Mouse (Mus musculus): ENCODE results near the gene Cyp2c68. TPM values are rescaled to one million over a fixed set of nuclear protein-coding genes. Genes with fewer than 3 reads are reported as not detected.
"Not testable (repeated sequence)": the region's sequence is repeated elsewhere in the genome, so short reads cannot be mapped to it uniquely, and the experiment has no call there.

The Cyp2c68 gene
- total RNA-seq (2021), result not detected
- long read RNA-seq, experiment 1, result 0 reads
- long read RNA-seq, experiment 2, result 0 reads

DNA sequence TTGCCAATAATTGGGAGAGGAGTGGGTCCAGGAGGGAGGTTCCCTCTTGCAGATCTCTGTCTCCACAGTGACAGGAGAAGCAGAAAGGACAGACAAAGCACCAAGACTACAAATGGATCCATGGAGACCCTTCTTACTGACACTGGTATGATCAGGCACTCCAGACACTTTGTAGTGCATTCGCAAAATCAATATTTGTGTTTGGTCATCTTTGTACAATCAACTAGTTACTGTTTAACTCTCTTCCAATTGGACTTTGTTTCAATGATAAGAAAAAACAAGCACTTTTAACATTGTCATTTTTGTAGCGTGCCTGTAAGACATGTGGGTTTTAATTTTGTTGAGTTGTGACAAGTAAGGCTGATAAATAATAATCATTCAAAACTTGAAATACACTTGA is at the start of gene Cyp2c68:
TSS of gene Cyp2c68 (minus strand) at position 135 of the 400 bp plus-strand sequence.
- no peak for DNase-seq
- intact Hi-C loops (cut with DNase I), result no loop called here

DNA sequence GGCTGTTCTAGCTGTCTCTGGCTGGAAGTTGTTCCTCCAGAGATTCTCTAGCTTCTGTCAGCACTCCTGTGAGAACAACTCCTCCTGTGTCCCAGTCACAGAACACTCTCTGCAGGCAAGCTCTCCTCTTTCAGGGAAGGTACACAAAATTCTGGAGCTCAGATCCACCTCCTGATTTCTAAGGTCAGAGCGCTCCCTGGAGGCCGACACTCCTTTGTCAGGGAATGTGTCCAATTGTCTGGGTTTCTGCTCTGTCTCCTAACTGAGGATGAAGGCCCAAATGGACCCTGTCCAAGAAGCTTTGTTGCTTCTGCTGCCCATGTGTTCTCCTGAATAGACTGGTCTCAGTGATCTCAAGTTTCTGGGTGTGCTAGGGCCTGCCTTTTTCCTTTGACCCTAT is 44.6 kb upstream of the Cyp2c68 start:
- intact Hi-C loops (cut with DNase I); DNase-seq: not testable (repeated sequence)

DNA sequence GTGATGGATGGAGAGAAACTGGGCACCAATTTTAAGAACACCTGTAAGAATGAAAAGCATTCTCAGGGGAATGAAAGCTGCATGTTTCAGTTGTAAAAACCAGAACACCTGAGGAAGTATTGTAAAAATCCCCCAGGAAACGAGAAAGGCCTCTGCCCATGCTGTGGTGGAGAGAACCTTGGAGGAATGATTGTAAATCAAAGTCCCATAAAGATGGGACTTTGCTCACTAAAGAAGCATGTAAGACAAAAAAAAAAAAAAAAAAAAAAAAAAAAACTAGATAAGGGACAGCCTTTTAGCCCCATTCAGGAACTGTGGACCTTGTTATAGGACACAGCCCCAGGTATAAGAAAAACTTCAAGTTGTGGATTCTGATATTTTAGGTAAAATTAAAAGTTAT is 4.5 kb upstream of the Cyp2c68 start:
- intact Hi-C loops (cut with DNase I), result no loop called here
- no peak for DNase-seq

DNA sequence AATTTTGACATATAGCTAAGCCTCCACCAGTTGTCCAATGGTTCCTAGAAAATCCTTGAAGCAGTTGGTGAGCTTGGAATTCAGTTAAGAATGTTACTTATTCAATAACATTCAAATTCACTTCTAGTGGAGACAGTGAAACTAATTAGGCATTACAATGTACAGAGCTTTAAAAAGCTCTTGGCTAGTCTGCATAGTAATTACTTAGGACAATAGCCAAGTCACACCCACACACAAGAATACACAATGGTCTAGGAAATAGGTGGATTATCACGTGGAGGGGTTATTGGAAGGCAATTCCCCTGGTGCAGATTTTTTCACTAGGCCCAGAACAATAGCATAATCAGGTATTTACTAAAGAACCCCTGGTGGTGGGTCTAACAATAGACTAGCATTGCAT is 3.5 kb upstream of the Cyp2c68 start:
- DNase-seq; intact Hi-C loops (cut with DNase I): not testable (repeated sequence)

DNA sequence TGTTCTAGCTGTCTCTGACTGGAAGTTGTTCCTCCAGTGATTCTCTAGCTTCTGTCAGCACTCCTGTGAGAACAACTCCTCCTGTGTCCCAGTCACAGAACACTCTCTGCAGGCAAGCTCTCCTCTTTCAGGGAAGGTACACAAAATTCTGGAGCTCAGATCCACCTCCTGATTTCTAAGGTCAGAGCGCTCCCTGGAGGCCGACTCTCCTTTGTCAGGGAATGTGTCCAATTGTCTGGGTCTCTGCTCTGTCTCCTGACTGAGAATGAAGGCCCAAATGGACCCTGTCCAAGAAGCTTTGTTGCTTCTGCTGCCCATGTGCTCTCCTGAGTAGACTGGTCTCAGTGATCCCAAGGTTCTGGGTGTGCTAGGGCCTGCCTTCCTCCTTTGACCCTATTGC is 29.7 kb downstream of the Cyp2c68 start:
- DNase-seq, result not testable (repeated sequence)

DNA sequence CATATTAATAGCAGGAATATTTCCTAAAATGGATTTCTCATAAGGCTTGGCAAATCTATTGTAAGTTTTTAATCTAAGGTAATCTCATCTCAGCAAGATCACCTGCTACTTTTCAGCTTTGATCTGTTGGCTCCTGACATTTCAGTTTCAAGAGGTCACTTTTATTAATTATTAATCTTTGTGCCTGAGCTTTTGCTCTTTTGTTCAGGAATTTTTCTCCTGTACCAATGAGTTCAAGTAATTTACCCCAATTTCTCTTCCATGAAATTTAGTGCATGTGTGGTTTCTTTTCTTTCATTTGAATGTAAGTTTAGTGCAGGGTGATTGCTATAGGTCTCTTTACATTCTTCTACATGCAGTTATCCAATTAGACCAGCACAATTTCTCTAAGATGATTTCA is 75.2 kb downstream of the Cyp2c68 start:
- intact Hi-C loops (cut with DNase I); DNase-seq: not testable (repeated sequence)

More for the DNA sequence above, 29.7 kb downstream of the Cyp2c68 start:
- intact Hi-C loops (cut with DNase I), result not testable (repeated sequence)

DNA sequence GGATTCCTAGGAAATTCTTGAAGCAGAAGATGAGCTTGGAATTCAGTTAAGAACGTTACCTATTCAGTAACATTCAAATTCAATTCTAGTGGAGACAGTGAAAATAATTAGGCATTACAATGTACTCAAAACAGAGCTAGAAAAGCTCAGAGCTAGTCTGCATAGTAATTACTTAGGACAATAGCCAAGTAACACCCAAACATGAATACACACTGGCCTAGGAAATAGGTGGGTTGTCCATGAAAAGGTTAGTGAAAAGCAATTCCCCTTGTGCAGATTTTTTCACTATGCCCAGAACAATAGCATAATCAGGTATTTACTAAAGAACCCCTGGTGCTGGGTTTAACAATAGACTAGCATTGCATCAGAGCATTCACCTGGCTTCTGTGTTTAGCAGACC is 88.5 kb downstream of the Cyp2c68 start:
- DNase-seq, result no peak
- intact Hi-C loops (cut with DNase I), result no loop called here

DNA sequence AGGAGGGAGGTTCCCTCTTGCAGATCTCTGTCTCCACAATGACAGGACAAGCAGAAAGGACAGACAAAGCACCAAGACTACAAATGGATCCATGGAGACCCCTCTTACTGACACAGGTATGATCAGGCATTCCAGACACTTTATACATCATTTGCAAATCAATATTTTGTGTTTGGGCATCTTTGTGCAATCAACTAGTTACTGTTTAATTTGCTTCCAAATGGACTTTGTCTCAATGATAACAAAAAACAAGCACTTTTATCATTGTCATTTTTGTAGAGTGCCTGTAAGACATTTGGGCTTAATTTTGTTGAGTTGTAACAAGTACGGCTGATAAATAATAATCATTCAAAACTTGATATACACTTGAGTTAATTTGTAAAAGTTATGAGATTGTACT is 91.9 kb downstream of the Cyp2c68 start, which contains the start of gene Cyp2c67:
TSS of gene Cyp2c67 (minus strand) at position 114 of the 400 bp plus-strand sequence.
- intact Hi-C loops (cut with DNase I), result no loop called here
- no peak for DNase-seq

DNA sequence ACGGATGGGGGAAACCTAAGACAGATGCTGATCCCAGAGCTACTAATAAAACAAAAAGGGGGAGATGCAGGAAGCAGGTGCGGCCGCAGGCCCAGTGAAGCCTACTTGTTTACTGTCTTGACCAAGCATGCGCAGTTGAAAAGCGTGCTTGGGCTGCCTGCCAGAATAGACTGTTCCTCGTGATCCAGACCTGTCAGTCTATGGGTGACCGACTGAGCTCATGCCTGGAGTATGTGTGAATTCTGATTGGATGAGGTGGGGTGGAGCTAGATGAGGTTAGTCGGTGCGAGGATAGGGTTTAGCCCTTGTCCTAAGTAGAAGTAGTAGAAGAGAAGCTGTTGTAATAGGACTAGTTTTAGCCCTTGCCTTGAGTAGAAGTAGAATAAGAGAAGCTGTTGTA is 93.3 kb downstream of the Cyp2c68 start:
- intact Hi-C loops (cut with DNase I), result no loop called here
- DNase-seq, result no peak

DNA sequence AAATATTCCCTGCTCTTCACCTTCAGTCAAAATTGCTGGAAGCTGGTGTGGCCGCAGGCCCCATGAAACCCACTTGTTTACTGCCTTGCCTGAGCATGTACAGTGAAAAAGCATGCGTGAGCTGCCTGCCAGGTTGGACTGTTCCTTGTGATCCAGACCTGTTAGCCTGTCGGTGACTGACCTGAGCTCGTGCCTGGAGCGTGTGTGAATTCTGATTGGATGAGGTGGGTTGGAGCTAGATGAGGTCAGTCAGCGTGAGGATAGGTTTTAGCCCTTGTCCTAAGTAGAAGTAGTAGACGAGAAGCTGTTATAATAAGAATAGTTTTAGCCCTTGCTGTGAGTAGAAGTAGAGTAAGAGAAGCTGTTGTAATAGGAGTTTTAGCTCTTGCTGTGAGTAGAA is 96.3 kb downstream of the Cyp2c68 start:
- DNase-seq; intact Hi-C loops (cut with DNase I): not testable (repeated sequence)

Other genes with a start within 250 kb of the Cyp2c68 start
- not detected for gene Cyp2c39, start 230.2 kb downstream of the Cyp2c68 start, total RNA-seq (2021)
- gene Cyp2c67, start 92.0 kb downstream of the Cyp2c68 start, total RNA-seq (2021), result not detected
- not detected for gene Cyp2c40, start 71.8 kb upstream of the Cyp2c68 start, total RNA-seq (2021)
- not detected for gene Cyp2c69, start 145.7 kb upstream of the Cyp2c68 start, total RNA-seq (2021)

All from heart, postnatal 14 days (tissue).